Mouse (Mus musculus) lung, postnatal 10 days (tissue): ENCODE measurements at regions not wholly inside any gene's neighbourhood (a gene's known extent, or its start where the extent isn't known, plus 50 kb on each side); places are given as distances from the start of the nearest gene placed in this dataset.

Source experiments
- DNase-seq: peaks from one replicate; pipeline ENCODE4 v3.0.0; 2021

DNA sequence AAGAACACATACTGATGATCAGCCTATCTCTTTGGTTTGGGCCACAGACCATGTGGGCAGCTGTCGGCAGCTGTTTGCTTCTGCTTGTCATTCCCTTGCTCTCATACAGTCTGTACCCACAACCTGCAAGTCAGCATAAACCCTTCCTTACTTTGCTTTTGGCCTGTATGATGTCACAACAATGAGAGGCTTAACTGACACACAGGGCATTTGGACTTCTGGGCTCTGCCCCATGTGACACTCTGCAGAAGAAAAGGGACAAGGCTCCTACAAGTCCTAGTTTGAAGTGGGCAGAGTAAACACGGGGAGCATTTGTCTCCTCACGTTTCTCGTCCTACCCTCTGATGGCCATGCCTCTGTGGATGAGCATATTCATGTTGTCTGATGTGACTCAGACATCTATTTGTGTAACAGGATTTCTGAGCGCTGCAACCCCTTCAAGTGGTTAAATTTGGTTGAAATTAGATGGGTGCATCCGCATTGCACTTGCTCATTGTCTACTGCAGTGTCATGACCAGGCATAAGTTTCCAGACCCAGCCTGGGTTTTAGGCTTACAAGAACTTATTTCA, 87.6 kb upstream of the Cpeb4 start:
- peak; percentile 49 for DNase-seq

DNA sequence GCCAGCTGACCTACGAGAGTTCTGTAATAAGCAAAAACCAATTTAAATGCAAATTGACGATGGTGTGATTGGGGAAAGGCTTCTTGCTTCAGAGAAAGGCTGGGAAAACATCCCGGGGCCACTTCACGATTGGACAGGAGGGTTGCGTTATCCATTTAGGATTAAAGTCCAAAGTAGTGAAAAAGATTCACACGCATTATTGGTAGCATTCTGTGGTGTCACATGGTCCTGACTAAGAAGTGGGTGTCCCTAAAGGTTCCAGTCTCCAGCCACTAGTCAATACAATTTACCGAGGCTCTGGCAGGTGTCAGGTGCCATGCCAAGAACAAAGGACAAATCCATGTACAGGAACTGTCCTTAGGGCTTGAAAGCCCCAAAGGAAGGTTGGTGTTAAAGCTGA, 86.9 kb upstream of the Cpeb4 start:
- no peak for DNase-seq

DNA sequence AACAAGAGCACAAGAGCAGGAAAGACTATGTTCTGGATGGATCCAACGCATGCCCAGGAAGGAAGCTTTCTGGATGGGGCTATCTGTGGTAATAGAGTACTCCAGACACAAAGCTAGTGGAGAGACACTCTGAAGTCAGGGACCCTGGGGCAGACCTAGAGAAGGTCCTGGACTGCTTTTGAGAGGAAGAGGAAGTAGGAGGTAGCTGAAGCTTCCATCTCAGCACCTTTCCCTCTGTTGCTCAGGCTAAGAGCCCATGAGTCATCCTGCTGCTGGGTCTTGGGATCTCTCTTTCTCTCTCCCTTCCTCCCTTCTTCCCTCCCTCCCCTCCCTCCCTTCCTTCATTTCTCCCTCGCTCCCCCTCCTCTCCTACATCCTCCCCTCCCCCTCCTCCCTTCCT, 84.6 kb upstream of the Cpeb4 start:
- no peak for DNase-seq

DNA sequence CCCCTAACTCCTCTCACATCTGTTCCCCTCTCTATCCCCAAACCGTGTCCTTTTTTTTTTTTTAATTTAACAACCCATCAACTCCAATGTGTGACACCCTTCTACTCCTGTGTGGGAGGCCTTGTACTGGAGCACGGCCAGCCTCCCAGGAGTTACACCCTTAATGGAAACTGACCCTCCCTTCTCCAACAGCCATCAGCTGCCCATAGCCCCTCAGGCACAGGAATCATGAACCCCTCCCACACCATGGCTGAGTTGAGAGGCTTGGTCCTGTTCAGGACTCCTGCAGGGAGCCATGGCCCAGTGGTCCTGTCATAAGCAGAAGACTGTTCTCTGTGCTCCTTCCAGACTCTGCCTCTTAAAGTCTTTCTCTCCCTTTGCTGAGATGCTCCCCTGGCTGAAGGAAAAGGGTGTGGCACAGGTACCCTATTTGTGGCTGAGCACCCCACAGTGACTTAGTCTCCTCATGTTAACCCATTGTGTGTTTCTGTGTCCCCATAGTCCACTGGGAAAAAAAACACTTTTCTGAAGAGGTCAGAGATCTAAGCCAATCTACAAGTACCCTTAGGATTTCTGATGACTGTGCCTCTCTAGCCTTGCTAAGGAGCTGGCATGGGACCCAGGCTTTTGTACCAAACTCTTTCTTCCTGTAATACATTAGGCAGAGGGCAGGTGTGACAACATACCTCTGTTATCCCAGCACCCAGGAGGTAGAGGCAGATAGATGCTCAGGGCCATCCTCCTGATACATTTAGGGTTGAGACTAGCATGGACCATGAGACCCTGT, 83.9 kb upstream of the Cpeb4 start:
- no peak for DNase-seq

DNA sequence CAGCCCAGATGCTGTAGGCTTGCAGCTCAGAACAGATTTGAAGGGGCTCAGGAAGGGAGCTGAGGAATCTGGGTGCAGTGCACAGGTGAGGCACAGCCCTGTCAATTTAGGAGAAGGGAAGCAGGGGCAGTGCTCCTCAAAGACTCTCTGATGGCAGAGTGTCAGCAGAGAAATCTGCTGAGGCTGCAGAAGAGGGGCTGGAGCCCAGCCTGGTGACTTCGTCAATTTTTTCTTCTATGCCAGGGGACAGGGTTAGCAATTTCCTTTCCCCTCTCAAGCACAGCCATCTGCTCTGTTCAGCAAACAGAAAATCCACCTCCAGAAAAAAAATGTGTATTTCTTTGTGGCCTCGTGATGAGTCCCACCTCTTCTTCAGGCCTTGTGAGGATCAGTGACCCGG, 82.0 kb upstream of the Cpeb4 start:
- no peak for DNase-seq

DNA sequence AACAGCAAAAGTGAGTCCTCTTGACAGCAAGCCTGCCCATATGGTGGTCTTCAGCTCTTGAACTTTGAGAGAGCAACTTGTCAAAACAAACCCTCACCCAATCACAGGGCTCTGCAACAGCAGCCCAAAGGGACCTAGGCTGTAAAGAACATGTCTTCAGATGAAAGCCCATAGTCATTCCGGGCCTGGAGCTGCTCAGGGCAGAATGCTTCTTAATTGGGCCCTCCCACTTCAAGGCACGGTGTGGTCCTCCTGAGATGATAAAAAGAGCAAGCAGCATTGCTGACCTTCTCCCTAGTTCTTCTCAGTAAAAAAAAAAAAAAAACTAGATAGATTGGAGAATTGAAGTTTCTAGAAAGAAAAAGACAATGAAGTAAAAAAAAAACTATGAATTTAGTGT, 80.7 kb upstream of the Cpeb4 start:
- DNase-seq, result no peak

DNA sequence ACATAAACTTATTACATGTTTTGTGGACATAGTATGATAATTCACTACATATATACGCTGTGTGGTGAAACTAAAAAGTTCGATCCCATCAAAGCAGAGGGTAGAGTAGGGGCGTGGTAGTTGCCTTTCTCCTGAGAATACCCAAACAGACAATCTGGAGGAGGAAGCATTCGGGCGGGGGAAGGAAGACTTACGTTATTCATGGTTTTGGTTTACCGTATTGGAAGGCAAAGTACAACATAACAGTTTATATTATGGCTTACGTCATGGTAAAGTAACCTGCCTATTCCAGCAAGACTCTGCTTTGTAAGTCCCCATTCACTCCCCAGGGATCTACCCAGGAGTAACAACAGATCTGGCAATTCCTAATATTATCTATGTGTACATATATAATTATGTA, 76.9 kb upstream of the Cpeb4 start:
- DNase-seq, result no peak

DNA sequence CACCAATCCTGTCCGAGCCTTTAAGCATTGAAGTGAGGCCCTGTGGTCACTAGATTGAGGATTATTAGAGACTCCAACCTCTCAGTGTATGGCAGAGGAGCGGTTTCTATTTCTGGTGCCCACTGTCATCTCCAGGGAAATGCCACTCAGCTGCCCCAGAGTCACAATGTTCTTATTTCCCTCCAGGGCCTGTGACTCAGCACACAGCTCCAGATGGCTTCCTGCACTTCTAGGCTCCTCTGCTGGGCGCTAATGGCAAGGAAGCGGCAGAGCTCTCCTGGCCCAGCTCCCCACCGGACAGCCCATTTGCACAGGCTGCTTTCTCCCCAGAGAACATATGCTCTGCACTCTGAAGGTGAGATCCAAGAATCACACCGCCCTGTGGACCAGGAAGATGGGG, 75.8 kb upstream of the Cpeb4 start:
- peak; percentile 32 for DNase-seq

DNA sequence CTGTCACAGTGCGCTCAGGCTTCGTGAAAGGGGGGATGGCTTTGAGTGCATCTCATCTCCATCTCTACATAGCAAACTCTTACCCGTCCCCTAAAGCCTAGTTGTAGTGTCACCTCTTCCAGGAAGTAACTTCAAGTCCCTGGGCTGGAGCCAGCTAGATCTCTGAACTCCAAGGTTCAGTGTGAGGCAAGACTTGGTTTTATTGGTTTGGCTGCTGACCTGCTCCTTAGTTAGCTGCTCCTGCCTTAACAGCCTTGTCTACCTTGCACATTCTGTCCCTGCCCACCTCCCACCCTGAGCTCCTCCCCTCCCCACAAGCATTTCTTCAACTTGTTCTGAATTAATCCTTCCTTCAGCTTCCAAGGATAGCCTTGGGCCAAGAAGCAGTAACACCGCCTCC, 70.4 kb upstream of the Cpeb4 start:
- no peak for DNase-seq

DNA sequence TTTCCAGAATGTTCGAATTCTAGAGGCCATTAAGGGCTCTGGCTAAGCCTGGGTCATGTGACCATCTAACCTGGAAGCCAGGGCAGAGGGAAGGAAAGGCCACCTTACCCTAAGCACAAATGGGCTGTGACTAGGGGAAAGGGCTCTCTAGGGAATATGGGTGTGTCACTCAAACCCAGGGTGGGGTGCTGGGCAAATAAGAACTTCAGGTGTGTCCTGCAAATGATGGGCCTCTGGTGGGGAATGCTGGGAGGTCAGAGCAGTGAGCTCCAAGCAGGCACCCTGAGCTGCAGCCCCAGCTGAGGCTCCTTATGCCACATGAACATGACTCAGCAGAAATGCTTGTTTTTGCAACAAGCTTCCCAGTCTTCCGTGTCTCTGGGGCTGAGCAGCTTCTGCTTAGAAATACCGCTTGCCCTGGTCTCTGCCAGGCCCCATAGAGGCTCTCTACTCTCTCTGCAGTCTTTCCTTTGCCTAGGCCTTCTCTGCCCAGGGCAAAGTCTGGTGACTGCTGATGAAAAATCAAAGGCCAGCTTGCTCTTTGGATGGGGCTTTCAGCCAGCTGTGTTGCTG, 68.6 kb upstream of the Cpeb4 start:
- DNase-seq, result no peak

DNA sequence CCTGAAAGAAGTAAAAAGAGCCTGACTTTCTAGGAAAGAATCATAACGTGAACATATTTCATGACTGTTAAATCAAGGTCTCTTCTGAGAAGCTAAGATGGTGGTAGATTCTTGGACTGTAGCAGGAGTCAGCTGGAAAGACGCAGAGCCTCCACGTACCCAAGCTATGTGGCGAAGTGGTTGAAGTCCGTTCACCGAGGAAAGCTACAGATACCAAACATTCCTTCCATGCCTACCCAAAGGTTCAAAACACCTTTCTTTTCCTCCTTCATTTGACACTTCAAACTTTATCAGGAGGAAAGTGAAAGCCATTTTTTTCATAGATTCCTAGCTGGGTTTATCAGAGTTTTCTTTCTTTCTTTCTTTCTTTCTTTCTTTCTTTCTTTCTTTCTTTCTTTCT, 67.5 kb upstream of the Cpeb4 start:
- no peak for DNase-seq

DNA sequence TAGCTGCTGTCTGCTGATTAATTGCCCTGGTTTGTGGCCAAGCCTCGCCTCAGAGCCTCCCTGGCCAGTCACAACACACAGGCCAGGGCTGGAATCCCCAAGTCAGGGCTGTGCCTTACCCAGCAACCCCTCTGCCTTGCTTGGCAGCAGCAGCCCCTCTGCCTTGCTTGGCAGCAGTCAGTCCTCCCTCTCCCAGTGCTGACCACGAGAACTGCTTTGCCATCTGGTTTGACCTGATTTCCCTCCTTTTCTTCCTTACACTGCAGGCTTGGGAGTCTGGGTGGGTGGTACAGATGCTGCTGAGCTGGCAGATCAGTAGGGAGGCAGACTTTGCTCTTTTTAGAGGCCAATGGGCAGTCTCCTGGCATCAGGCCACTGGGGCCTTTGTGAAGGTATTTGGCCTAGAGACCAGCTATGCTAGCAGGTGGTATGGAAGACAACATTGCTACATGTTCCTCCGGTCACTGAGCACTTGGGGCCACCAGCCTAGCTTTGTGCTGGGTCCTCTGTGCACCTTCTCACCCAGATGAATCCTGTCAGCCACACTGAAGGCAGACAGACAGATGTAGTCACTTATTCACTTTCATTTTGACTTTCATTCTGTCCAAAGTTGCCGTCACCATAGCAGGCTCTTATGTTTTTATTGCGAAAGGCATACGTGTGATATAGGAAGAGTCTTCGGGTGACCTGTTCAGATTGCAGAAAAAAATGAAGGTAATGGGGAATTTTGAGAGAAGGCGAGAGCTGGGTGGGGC, 64.4 kb upstream of the Cpeb4 start:
- DNase-seq, result peak; percentile 52

DNA sequence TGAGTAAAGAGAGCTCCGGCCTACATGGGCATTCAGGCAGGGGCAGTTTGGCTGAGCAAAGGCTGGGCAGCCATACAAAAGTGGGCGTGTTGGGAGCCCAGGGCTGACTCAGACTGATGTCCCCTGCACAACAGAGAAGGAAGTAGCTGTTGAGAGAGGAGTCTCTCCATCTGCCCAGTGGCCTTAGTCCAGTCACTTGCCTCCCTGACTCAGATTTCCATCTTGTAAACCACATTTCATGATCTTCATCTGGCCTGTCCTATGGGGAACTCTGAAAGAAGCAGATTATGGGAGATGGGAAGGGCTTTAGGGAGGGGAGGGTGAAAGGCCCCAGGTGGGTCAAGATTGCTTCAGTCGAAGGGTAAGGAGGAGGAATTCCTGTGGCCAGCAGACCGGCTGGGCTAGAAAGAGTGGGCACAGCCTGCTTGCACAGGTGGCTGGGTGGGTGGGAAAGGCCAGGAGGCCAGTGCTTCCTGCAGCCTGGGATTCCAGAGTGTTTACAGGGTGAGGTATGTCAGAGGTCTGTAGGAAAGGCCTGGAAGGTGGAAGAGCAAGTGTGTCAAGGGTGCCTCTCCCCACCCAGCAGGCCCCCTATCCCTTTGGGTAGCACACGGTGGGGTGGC, 63.7 kb upstream of the Cpeb4 start:
- no peak for DNase-seq

DNA sequence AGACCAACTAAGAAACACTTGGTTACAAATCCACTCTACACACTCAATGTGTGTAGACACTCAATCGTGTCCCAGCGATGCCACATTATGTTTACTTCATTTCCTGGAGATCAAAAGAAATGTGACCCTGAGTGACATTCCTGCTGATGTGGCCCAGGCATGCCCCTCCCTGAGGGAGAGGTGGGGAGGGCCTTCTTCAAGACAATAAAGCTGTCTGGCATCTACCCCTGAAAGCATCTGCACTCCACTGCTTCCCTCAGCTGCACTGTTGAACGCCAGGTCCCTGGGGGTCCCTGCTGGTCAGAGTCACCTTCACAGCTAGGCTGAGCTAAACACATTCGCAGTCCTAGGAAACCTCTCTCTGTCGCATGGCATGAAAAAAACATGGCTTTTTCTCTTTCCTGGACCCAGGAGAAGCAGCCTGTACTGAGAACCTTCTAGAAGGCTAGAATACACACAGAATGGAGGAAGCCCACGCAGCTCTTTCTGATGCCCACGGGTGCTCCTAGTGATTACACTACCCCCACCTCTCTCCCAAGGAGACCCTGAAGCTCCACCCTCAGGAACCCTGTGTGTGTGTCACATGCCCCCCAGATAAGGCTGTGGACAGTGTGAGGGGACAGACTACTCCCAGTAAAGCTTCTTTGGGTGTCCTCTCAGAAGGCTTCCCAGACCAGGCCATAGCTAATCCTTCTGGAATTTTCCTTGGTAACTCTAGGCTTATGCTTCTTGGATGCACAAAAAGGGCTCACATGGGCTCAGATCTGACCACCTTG, 61.8 kb upstream of the Cpeb4 start:
- no peak for DNase-seq

DNA sequence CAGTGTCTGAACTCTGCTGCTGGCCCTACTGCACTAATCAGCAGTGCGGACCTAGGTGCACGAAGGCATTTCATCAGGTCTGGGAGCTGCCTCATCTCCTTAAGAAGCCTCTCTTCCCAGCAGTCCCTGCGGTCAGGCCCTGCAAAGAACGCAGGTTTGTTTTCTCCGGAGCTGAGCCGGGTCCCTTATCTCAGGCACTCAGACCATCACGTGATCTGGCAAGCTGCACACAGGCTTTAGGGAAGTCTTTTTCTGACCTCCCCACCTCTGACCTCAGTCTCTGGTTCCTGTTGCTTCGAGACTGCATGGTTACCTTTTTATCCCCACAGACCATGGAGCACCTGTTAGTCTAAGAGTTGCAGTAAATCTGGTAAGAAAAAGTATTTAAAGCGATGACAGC, 59.8 kb upstream of the Cpeb4 start:
- no peak for DNase-seq

DNA sequence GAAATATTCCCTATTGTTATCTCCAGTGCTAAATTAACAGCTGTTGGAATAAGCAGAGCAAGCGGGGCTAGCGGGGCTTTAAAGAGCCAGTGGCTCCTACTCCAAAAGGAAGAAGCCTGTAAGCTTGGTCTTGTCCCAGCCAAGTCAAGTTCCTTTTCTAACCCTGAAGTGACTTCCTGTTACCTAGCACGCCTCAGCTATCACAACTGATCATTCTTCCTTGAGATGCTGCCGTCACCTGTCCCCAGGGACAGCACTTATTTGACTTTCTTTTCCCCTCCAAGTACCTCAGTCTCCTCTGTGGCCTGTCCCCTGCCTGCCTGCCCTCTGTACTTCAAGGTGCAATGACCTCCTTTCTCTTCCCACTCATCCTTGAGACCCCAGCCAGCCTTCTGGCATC, 57.4 kb upstream of the Cpeb4 start:
- no peak for DNase-seq

DNA sequence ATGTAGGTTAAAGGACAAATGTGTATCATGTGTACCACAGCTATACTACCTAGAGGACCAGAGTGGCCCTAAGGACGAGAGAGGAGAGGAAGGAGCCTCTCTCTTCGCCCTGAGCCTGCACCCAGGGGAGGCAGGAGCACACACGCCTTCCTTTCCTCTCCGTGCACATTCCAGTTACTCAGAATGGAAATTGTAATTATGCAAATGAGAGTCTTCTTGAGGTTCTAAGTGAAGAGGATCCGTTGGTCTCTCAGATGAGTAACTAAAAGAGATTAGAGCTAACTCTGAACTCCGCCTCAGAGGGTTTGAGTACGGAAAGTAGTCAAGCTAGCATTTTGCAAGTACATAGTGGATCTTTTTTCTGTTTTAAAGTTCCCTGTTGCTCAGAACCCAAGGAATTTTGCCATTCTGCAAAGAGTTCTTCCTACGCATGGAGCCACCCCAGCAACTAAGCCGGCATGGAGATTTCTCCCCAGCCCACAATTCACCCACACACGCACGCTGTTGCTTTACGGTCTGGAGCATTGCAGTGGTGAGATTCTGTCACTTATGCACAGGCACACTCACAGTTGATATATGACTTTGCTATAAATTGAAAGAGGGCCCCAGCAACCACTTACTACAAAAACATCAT, 56.0 kb upstream of the Cpeb4 start:
- DNase-seq, result no peak

DNA sequence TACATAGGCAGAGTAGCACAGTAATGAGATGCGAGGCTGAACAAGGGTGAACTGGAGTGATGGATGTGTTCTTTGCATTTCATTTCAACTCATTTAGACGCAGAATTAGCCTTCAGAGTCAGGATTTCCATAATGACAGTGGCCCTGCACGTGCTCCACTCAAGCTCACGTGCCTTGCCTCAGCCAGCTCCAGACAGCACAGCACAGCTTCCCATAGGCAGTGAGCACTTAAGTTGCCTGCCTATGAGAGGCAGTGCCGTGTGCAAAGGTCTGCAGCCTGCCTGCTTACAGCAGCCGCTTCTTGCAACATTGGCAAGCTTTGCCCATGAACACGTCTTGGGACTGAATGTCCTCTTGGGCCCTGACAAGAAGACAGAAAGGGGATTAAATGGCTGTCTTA, 54.0 kb upstream of the Cpeb4 start:
- no peak for DNase-seq

DNA sequence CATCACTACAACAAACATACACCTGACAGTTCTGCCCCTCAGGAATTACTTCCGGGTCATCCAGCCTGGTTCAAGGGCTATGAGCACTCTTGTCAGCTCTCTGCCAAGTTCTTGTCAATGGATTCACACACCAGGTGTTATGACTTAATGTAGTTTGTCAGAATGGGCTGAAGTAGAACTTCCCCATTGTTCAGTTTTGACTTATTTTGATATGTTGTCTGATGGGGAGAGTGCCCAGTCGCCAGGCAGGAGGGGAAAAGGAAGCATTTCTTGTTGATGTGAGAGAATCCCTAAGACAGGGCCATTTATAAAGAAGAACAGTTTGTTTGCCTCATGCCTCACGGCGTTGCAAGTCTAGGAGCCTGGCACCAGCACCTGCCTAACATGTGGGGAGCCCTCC, 52.0 kb upstream of the Cpeb4 start:
- DNase-seq, result no peak

DNA sequence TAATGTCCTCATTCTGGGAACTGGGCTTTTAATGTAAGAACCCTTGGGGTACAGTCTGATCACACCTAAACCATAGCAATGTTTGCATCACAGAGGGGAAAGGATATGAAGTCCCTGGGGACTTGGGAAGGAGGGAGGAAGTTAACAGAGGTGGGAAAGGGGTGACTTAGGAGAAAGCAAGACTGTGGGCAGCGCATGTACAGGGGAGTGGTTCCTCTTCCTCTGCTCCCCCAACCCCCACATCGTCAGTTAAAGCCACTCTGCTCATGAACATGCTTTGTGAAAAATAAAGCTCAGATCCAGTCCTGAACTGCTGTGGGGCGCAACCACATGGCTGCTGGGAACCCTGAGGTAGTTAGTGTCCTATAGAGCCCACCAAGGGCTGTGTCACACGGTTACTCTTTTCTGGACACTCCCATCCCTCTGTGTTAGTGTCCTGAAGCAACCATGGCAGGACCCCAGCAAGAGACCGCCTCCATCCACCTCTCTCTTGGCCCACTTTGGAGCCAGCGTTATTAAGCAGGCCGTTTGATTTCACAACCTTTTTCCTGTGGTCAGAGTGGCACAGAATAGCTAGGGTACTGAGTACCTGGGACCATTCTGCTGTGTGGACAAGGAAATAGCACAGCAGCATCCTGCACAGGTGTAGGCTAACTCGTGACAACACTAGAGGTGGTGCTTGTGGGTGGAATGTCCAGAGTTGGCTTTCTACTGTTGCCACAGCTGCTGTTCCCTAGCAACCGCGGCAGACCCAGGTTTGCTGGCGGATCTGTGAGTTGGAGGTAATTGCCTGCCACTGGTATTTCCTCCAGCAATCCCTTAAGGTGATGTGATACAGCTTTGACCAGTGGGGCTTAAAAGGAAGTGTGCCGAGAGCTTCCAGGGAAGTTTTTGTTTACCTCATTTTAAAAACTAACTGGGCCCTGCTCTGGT, 50.3 kb upstream of the Cpeb4 start:
- peak; percentile 69 for DNase-seq
